Mouse (Mus musculus) heart, embryonic 10.5 days (tissue): ENCODE measurements at regions not wholly inside any gene's neighbourhood (a gene's known extent, or its start where the extent isn't known, plus 50 kb on each side); places are given as distances from the start of the nearest gene placed in this dataset.

Experiments
- DNase-seq: peaks from one replicate; pipeline ENCODE4 v3.0.0-alpha.2; 2017; ENCODE audit warnings: low spot score
- H3K27ac ChIP-seq: fragments of 300-500 bp; sonication (generic); 2 replicates; pipeline ENCODE4 v1.5.1; 2016; ENCODE audit warnings: mild to moderate bottlenecking
- H3K27me3 ChIP-seq: fragments of 300-500 bp; sonication (generic); 2 replicates; pipeline ENCODE4 v1.6.1; 2016; ENCODE audit warnings: mild to moderate bottlenecking; ENCODE audit not compliant: poor library complexity, insufficient read depth, severe bottlenecking
- H3K36me3 ChIP-seq: fragments of 300-500 bp; sonication (generic); 2 replicates; pipeline ENCODE4 v1.6.1; 2016; ENCODE audit warnings: mild to moderate bottlenecking, moderate library complexity
- H3K4me1 ChIP-seq: fragments of 300-500 bp; sonication (generic); 2 replicates; pipeline ENCODE4 v1.6.1; 2016; ENCODE audit warnings: mild to moderate bottlenecking
- H3K4me3 ChIP-seq: fragments of 300-500 bp; sonication (generic); 2 replicates; pipeline ENCODE4 v1.5.1; 2016; ENCODE audit warnings: mild to moderate bottlenecking, moderate library complexity
- H3K9me3 ChIP-seq: fragments of 300-500 bp; sonication (generic); 2 replicates; pipeline ENCODE4 v1.6.1; 2016; ENCODE audit warnings: mild to moderate bottlenecking, moderate library complexity
- WGBS: fragments of 180-500 bp; shearing (Covaris S2); methylation state at CpG from one replicate; pipeline ENCODE4 v1.1.7; 2016; 5-methylcytosine and 5-hydroxymethylcytosine counted together

DNA sequence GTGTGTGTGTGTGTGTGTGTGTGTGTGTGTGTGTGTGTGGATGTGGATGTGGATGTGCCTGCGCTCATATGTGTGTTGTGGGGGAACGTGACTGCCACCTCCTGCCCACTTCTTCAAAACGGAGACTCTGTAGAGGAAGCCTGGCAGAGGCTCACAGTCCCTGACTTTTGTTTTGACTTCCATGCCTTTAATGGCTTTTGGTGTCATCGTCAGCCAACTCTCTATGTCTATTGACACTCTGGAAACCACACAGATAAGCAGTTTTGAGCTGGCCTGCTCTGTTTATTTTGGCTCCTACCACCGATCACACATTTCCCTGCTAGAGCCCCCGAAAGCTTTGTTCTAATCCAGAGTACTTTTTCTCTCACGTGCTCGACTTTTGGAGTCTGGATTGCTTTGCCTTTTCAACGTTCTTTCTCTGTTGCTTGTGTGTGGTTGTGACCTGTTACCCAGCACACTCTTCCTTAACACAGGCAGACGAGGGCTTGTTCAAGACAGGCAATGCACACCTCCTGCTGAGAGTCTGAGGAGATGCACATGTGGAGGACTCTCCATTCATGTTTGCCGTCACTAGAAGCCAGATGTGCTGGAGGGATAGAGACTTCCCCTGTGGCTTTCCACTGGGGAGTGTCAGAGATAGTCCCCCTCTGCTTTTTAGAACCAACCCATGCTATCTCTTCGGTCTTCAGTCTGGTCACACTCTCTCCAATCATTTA, 78.6 kb upstream of the S1pr1 start:
- no peaks in the 10 kb centered on the region for H3K27me3 ChIP-seq
- 17% methylated on average over 12 of the region's 12 CpGs for WGBS
- peak overlapping the region; percentile 12; the same call in 1 of the 2 replicates for H3K4me3 ChIP-seq
- H3K27ac ChIP-seq: peak overlapping the region; percentile 79; the same call in 1 of the 2 replicates
- DNase-seq: peak; percentile 79
- H3K4me1 ChIP-seq: peaks cover 13% of the 10 kb centered on the region
- H3K9me3 ChIP-seq: no peaks in the 10 kb centered on the region
- no peaks in the 10 kb centered on the region for H3K36me3 ChIP-seq

DNA sequence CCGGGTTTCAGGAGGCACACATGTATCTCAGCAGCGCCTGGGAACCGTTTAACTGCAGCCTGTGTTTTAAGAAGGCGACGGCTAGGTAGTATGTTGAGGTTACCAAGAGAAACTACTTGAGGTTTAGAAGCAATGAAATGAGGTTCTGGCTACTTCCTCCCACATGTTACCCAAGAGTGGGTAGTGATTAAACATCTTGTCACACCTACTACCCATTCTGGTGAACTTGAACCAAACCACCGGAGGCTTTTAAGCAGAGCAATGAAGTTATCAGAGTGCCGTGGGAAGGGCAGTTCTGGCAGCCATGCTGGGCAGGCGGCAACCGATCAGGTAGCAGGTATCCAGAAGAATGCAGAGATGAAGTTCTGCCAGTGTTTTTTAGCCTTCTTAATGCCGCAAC, 84.5 kb upstream of the S1pr1 start:
- Histone ChIP-seq H3K4me1 (peaks cover 25% of the 10 kb centered on the region), H3K9me3 (no peaks in the 10 kb centered on the region), H3K27ac (no peak overlapping the region), H3K36me3 (no peaks in the 10 kb centered on the region), H3K4me3 (no peak overlapping the region), H3K27me3 (no peaks in the 10 kb centered on the region)
- no peak for DNase-seq
- 85% methylated on average over 10 of the region's 10 CpGs for WGBS

DNA sequence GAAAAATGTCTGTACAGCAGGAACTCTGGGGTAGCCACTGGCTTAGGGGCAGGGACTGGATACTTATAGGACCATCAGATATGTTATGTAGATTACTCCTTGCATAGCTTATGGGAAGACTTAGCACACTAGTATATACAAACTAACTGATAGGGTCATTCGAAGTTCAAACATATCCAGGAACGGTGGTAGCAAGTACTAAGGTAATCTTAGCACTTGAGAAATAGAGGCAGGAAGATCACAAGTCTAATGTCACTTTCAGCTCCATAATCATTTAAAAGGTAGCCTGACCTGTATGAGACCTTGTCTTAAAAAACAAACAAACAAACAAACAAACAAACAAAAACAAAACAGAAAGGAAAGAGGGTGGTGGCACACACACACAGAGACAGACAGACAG, 85.1 kb upstream of the S1pr1 start:
- Histone ChIP-seq H3K4me3 (no peak overlapping the region), H3K9me3 (no peaks in the 10 kb centered on the region), H3K36me3 (no peaks in the 10 kb centered on the region), H3K27me3 (no peaks in the 10 kb centered on the region), H3K4me1 (peaks cover 25% of the 10 kb centered on the region), H3K27ac (peak overlapping the region; percentile 60)
- DNase-seq: no peak
- WGBS: 63% methylated on average over 2 of the region's 2 CpGs

DNA sequence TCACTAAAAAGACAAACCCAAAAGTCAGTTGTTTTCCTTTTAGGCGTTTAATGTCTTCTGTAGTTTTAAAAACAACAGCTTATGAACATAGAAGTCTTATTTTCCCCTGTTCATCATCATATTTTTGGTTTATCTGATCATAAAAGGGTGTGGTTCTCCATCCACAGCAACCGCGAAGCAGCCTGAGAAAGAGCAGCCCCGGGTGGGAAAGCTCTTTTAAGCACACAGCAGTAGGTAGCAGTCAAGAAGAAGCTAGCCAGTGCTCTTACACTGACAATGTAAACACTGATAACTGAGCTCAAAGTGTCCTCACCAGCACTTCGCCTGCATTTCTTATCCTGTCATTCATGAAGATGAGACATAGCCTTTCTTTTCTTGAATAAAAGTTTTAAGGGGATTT, 86.0 kb upstream of the S1pr1 start:
- WGBS: 20% methylated on average over 5 of the region's 5 CpGs
- Histone ChIP-seq H3K4me3 (no peak overlapping the region), H3K4me1 (peaks cover 25% of the 10 kb centered on the region), H3K27me3 (no peaks in the 10 kb centered on the region), H3K36me3 (no peaks in the 10 kb centered on the region), H3K9me3 (no peaks in the 10 kb centered on the region), H3K27ac (peak overlapping the region; percentile 60; the same call in 1 of the 2 replicates)
- no peak for DNase-seq

DNA sequence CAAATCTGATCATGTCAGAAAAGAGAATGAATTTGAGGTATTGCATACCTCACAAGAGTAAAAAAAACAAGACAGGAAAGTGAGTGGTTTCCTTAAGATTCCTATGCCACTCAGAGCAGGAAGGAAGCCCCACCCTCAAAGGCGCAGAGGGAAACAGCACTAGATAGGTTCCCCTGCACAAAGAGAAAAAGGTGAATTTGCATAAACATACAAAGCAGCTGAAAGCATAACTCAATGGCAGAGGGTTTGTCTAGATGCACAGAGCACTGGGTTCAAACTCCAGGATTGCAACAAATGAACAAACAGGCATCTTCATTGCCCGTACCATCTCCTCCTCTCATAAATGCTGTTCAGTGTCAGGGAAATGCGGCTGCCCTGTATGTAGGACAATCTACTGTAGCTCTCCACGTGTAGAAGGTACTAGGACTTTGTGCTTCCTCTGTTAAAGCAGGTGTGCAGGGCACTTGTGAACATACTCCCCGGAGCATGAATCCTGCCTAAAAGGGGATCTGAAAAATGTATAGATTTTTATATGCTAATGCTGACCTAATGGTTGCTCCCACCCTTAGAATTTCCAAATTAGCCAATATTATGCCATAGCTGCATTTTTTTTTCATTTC, 85.9 kb upstream of the Dph5 start:
- no peak for DNase-seq
- Histone ChIP-seq H3K27ac (peak overlapping the region; percentile 36), H3K4me3 (no peak overlapping the region), H3K4me1 (peaks cover 25% of the 10 kb centered on the region), H3K36me3 (no peaks in the 10 kb centered on the region), H3K27me3 (no peaks in the 10 kb centered on the region), H3K9me3 (no peaks in the 10 kb centered on the region)
- 68% methylated on average over 5 of the region's 5 CpGs for WGBS

DNA sequence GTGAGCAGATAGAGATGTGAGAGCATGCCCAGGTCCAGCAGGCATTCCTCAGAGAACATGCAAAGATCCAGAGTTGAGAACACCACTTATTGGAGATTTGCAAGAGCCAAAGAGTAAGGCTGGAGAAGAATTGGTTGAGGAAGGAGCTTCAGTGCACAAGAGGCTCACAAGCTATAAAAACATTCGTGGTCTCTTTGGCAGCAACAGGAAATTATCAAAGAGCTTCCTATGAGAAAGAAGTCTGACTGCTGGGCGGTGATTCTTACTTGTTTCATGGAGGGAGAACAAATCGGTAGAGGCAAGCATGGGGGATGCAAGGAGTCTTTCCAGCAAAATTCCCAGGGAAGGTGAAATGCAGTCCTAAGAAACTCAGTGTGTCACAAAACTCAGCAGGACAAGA, 83.0 kb upstream of the Dph5 start:
- Histone ChIP-seq H3K4me3 (no peak overlapping the region), H3K27ac (no peak overlapping the region), H3K36me3 (no peaks in the 10 kb centered on the region), H3K27me3 (no peaks in the 10 kb centered on the region), H3K4me1 (peaks cover 25% of the 10 kb centered on the region), H3K9me3 (no peaks in the 10 kb centered on the region)
- DNase-seq: no peak
- WGBS: 65% methylated on average over 3 of the region's 3 CpGs

DNA sequence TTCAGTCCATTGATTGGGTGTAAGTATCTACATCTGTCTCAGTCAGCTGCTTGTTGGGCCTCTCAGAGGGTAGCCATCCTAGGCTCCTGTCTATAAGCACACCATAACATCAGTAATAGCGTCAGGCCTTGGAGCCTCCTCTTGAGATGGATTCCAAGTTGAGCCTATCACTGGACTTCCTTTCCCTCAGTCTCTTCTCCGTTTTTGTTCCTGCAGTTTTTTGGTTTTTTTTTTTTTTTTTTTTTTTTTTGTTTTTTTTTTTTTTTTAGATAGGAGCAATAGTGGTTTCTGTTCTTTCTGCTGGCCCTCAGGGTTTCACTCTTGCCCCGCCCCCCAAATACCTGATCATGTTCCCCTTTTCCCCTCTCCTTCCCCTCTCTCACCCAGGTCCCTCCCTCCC, 80.6 kb upstream of the Dph5 start:
- Histone ChIP-seq H3K9me3 (no peaks in the 10 kb centered on the region), H3K4me3 (no peak overlapping the region), H3K36me3 (no peaks in the 10 kb centered on the region), H3K27me3 (no peaks in the 10 kb centered on the region), H3K4me1 (peaks cover 7% of the 10 kb centered on the region; the same call in 1 of the 2 replicates), H3K27ac (no peak overlapping the region)
- 67% methylated on average over 3 of the region's 3 CpGs for WGBS
- no peak for DNase-seq

DNA sequence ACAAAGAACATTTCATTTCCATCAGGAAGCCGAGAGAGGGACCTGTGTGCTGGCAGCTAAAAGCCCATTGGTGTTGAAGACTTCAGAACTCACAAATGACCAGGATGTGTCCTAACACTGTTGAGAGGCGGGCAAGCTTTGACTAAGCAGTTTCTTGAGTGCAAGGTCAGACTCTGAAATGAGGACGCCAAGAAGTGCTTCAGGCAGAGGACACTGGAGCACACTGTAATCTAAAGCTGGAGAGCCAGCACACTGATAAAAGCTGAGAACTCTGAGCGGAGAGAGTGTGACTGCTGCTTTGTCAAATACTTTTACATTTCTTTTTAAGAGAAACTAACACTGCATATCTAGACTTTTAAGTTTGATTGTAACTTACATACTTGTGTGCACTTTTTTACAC, 72.5 kb upstream of the Dph5 start:
- H3K4me1 ChIP-seq: peaks cover 48% of the 10 kb centered on the region
- H3K36me3 ChIP-seq: no peaks in the 10 kb centered on the region
- no peaks in the 10 kb centered on the region for H3K27me3 ChIP-seq
- 9% methylated on average over 4 of the region's 4 CpGs for WGBS
- no peak overlapping the region; the same call in 1 of the 2 replicates for H3K4me3 ChIP-seq
- peak overlapping the region; percentile 83 for H3K27ac ChIP-seq
- H3K9me3 ChIP-seq: no peaks in the 10 kb centered on the region
- DNase-seq: peak; percentile 84

DNA sequence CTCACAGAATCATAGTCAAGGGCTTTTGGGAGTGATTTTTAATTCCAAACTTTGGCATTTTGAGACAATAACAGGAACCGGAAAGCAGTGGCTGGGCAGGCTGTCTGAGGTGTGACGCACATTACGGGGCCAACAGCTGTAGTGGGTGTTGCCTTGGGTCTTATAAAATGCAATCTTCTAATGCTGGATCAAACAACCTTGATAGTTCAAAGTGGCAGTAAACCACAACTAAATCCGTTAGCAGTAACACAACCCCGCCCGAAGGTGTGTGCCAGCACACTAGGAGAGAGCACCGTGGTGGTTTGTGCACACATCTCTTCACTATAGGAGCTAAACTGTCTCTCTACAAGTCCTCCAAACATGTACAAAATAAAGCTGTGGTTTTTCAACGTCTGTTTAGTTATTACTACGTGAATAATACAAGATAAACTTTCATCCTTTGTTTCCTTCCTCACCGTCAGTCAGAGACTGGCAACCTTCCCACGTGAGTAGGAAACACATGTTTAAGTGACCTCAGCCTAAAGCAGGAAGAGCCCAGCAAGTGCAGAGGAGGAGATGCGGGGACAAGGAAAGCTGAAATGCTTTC, 72.0 kb upstream of the Dph5 start:
- H3K4me1 ChIP-seq: peaks cover 53% of the 10 kb centered on the region
- peak overlapping the region; percentile 83 for H3K27ac ChIP-seq
- DNase-seq: no peak
- WGBS: 50% methylated on average over 12 of the region's 12 CpGs
- no peaks in the 10 kb centered on the region for H3K36me3 ChIP-seq
- H3K9me3 ChIP-seq: no peaks in the 10 kb centered on the region
- no peak overlapping the region; the same call in 1 of the 2 replicates for H3K4me3 ChIP-seq
- H3K27me3 ChIP-seq: no peaks in the 10 kb centered on the region

DNA sequence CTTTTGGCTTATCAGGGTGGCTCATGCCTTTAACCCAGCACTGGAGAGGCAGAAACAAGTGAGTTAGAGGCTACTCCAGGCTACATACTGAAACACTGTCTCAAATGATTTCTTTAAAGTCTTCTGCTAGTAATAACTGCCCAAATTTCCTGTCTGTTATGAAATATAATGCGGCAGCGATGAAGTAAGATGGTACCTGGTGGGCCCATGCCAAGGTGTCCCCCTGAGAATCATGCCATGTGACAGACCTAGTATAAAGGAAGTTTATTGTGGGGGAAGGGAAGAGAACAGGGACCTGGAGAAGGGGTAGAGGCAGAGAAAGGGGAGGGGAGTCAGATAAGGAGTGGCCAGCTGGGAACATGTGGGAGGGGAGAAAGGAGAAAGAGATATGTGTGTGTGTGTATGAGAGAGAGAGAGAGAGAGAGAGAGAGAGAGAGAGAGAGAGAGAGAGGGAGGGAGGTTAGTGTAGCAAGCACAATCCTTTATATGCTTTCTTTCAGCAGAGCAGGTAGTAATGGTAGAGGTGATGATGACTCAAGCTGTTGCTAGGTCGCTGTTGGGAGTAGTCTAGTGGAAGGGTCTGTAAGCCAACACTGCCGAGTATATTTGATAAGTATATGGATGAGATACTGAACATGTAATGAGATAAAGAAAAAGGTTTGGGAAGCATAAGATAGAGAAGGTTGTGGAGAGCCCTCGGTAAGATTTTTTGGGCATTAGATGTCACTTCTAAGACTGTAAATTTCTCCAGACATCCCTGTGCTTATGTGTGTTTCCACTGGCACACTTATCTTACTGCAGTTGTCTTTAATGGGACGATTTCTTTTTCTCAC, 71.1 kb upstream of the Dph5 start:
- H3K4me3 ChIP-seq: no peak overlapping the region
- peaks cover 62% of the 10 kb centered on the region for H3K4me1 ChIP-seq
- H3K36me3 ChIP-seq: no peaks in the 10 kb centered on the region
- H3K27me3 ChIP-seq: no peaks in the 10 kb centered on the region
- peak overlapping the region; percentile 83 for H3K27ac ChIP-seq
- H3K9me3 ChIP-seq: no peaks in the 10 kb centered on the region
- WGBS: 68% methylated on average over 6 of the region's 6 CpGs
- no peak for DNase-seq

DNA sequence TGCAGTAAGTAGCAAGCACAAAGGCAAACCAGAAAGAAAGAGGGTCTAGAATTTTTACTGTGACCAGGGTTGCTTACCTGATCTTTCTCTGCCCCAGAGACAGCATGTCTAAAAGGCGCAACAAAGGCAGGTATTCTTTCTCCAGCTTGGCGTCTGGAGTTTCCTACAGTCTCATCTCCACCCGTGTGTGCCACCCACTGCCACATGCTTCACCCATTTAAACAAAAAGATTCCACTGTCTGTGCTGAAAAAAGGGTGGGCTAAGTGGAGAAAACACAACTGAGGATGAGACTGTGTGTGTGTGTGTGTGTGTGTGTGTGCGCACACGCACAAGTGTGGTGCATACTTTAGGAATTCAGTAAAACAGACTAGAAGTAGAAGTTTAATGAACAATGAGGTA, 69.9 kb upstream of the Dph5 start:
- Histone ChIP-seq H3K27me3 (no peaks in the 10 kb centered on the region), H3K27ac (0 out of 2 replicates have a peak overlapping the region, but pooled peaks have one; percentile 36), H3K36me3 (no peaks in the 10 kb centered on the region), H3K4me3 (no peak overlapping the region), H3K9me3 (no peaks in the 10 kb centered on the region), H3K4me1 (peaks cover 64% of the 10 kb centered on the region)
- DNase-seq: no peak
- 91% methylated on average over 5 of the region's 5 CpGs for WGBS

DNA sequence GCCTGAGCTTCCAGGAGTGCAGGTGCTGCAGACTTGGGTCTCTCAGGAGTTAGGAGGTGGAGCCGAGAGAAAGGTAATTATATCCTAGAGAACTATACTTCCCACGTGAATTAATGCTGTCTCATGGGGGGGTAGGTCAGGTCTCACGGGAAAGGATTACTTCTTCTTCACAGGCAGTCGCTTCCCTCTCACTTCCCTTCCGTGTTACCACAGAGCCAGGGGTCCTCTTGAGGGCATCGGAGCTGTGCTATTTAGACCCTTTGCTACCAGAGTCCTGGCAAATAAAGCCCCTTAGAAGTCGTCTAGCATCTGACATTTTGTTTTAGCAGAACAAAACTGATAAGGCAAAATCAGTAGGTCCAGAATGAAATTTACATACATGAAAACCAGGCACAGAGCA, 68.9 kb upstream of the Dph5 start:
- Histone ChIP-seq H3K27ac (peak overlapping the region; percentile 77), H3K4me1 (peaks cover 64% of the 10 kb centered on the region), H3K27me3 (no peaks in the 10 kb centered on the region), H3K9me3 (no peaks in the 10 kb centered on the region), H3K4me3 (no peak overlapping the region), H3K36me3 (no peaks in the 10 kb centered on the region)
- no peak for DNase-seq
- 57% methylated on average over 7 of the region's 7 CpGs for WGBS
